Mouse (Mus musculus): ENCODE measurements at regions not wholly inside any gene's neighbourhood (a gene's known extent, or its start where the extent isn't known, plus 50 kb on each side); places are given as distances from the start of the nearest gene placed in this dataset.

GRCm38 (mm10) chr5:64651407-64651806, 151.8 kb upstream of the Klf3 start:
- DNase-seq (ENCODE audit: low spot score in 2 of 2), result no peak

DNA sequence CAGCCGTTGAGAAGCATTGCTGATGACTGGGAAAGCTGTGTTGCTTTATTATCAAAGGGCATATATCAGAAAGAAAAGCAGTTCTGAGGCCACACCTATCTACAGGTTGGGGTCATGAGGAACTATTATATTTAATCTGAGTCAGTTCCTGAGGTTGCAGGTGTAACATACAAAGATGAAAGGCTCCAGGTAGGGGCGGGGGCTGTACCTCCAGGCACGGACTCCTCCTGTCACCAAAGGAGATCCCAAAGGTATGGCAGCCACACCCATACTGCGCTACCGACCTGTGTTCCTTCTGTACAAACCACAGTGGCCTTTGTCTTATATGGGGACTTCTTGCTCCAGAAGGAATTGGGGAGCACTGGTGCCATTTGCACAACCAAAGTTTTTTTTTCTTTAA, 149.4 kb upstream of the Klf3 start:
- no peak for DNase-seq (ENCODE audit: low spot score in 2 of 2)

- DNase-seq (ENCODE audit: low spot score in 2 of 2), result no peak
These were observed 147.9 kb upstream of the Klf3 start for GRCm38 (mm10) chr5:64655286-64655685.

DNA sequence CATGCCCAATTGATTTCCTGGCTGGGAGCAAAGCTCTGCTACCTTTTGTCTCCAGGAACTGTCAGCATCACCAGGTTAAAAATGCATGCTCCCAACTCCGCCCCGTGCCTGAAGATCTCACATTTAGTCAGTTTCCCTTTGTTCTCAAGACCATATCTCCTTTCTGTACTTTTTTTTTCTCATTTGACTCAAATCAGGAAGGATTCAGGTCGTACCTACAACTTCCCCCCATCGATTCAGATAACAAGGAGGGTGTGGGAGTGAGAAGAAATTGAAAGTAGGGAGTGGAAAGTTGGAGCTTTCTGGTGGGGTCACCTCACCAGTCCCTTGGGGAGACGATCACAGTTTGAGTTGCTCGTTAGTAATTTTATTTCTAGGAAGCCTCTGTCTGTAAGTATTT, 141.2 kb upstream of the Klf3 start:
- DNase-seq (ENCODE audit: low spot score in 2 of 2), result no peak

DNA sequence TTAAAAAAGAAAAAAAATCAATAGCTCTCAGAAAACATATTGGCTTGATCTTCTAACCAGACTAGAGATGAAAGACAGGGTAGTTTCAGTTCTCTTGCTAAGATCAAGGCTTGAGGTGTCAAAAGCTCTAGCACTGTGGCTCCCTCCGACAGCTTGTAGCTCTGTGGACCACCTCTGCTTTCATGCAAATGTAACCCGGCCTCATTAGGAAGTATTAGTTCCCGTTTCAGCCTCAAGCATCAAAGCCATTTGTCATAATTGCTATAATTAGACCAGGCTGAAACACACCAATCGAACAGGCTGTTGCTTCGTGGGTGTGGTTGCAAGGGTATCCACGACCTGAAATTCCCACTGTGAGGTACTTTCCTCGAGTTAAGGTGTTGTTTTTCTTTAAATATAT, 140.7 kb upstream of the Klf3 start:
- DNase-seq (ENCODE audit: low spot score in 2 of 2), result no peak

GRCm38 (mm10) chr5:64663766-64664165, 139.4 kb upstream of the Klf3 start:
- no peak for DNase-seq (ENCODE audit: low spot score in 2 of 2)

DNA sequence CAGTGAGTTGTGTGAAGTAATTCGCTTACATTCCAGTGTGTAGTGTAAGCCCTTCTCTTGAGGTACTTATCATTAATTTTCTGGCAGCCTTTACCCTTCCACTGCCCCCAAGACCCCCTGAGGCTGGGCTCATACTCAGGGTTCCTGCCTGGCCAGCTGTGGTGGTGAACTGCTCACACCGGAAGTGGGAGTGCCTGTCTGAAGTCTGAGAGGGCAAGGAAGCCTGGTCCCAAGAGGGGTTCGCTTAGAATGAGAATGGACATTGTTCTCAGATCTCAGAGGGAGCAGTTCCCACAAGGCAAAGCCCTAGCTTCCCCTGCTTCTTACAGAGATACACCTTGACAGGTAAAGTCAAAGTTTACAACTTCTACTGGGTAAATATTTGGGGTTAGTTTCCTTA, 138.1 kb upstream of the Klf3 start:
- DNase-seq (ENCODE audit: low spot score in 2 of 2), result no peak

DNA sequence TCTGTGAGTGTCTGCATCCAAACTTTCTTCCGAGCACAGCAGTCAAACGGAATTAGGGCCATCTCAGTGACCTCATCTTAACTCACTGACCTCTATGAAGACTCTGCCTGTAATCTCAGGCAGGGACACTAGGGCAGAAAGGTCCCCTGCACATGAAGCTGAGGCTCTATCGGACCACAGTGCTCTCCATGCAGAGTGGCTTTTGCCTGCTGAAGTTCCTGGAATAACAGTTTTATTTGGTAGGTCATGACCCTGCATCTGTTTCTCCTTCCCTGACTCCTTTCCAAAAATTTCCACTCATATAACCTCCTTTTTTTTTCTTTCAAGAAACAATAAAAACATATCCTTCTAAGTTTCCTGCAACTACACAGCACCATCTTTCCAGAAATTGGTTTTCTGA, 136.9 kb upstream of the Klf3 start:
- no peak for DNase-seq (ENCODE audit: low spot score in 2 of 2)

GRCm38 (mm10) chr5:64667053-64667452, 136.1 kb upstream of the Klf3 start:
- no peak for DNase-seq (ENCODE audit: low spot score in 2 of 2)

DNA sequence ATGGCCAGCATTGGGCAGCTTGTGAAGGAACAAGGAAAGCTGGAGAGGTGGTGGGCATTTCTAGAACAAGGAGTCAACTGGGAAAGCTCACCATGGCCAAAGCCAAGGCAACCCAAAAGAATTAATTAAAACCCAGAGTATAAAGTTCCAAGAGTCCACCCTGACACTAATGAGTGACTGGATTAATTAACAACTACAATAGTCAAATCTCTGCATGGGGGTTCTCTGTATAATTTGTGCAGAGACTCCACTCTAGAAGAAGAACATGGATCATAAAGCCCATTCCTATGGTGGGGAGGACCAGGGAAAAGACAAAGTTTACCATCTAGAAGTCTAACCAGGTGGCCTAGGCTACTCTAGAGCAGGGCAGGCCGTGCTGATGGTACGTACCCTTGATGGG, 129.3 kb upstream of the Klf3 start:
- DNase-seq (ENCODE audit: low spot score in 2 of 2), result no peak

DNA sequence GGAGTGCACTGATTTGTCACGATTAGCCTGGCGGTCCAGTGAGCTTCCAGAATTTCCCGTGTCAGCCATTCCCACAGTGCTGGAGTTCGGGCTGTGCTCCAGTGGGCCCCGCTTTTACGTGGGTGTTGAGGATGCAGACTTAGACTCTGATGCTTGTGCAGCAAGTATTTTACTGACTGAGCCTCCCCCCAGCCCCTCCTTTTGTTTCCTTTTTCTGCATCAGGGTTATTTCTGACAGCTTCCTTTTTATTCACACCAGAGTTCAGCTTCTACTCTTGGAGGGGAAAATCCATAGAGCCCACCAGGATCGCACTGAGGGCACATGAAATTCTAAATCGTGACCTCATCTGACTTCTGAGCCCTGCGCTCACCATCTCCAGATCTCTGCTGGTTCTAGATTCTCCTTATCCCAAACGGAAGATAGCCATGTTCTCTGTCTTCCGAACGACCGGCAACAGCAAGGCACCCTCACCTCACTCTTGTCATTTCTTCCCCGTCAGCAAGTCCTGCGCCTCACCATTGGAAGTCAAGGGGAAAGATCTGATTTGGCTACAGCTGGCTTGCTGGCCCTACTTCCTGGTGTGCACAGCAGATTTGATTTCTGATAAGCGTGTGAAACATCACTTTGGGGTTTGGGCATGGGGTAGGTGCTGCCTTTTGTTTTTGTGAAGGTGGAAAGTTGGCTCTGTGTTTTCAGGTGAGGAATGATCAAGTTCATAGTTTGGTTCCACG, 126.8 kb upstream of the Klf3 start:
- DNase-seq (ENCODE audit: low spot score in 2 of 2), result no peak

- no peak for DNase-seq (ENCODE audit: low spot score in 2 of 2)
These were observed 126.1 kb upstream of the Klf3 start for GRCm38 (mm10) chr5:64676946-64677588.

- DNase-seq (ENCODE audit: low spot score in 2 of 2), result no peak
These were observed 124.5 kb upstream of the Klf3 start for GRCm38 (mm10) chr5:64678706-64679105.

DNA sequence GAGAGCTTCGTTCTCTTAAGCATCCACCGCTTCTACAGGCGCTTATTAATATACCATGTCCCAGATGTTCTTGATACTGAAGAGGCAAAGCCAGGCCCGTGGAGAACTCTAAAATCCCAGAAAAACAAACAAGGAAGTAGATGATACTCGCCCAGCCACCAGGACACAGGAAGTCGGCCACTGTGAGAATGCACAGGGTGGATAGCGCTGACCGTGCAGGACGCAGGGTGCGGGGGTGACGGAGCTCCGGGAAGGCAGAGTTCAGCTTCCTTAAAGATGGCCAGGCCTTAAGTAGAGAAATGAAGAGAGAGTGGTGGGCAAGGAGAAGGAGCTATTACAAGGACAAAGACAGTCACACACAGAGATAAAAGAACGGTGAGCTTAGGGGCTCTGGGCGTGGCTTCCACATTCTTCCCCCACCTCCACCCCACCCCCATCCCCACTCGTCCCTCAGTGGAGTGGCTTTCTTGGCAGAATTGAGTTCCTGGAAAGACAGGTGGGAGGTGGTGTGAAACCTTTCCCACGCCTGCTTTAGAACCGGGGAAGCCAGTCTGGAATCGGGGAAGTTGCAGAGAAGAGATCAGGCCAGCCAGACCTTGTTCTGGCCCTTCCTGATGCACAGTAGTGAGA, 123.1 kb upstream of the Klf3 start:
- no peak for DNase-seq (ENCODE audit: low spot score in 2 of 2)

DNA sequence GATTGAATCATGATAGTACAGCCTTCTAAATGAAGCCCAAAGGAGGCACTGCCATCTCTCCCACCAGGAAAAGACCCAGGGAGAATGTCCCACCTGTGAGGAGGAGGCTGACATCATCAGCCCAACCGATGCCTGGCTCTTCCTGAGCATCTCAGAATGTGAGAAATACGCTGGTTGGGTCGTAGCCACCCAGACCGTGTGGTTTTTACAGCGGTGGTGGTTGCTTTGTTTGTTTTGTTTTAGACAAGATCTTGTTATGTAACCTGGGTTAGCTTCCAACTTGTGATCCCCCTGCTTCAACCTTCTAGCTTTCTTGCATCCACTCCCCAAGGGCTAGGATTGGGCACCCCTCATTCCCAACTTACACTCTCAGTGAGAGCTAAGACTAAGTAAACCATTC, 122.0 kb upstream of the Klf3 start:
- DNase-seq (ENCODE audit: low spot score in 2 of 2), result no peak

GRCm38 (mm10) chr5:64682326-64682845, 120.8 kb upstream of the Klf3 start:
- no peak for DNase-seq (ENCODE audit: low spot score in 2 of 2)

- no peak for DNase-seq (ENCODE audit: low spot score in 2 of 2)
These were observed 119.8 kb upstream of the Klf3 start for GRCm38 (mm10) chr5:64683419-64683818.

GRCm38 (mm10) chr5:64684275-64684674, 118.9 kb upstream of the Klf3 start:
- no peak for DNase-seq (ENCODE audit: low spot score in 2 of 2)

DNA sequence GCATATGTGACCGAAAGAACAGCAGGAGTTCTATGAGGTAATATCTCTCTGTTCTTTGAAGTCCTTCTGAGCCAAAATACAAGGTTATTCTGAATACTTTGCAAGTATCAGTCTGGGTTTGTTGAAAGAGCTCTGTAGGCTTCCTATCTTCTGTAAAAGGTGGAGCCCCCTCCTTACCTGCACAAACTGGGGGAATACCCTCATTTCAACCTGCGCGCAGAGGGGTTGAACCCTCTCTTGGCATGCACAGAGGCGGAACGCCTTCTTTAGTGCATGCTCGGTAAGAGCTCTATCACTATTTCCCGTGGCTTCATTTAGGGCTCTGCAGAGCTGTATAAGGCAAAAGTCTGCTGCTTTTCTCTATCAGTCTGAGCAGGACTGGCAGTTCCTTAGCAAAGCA, 113.0 kb upstream of the Klf3 start:
- DNase-seq (ENCODE audit: low spot score in 2 of 2), result no peak

- no peak for DNase-seq (ENCODE audit: low spot score in 2 of 2)
These were observed 111.6 kb upstream of the Klf3 start for GRCm38 (mm10) chr5:64691406-64692100.

GRCm38 (mm10) chr5:64692335-64692734, 110.9 kb upstream of the Klf3 start:
- DNase-seq (ENCODE audit: low spot score in 2 of 2), result no peak

- DNase-seq (ENCODE audit: low spot score in 2 of 2), result no peak
These were observed 109.6 kb upstream of the Klf3 start for GRCm38 (mm10) chr5:64693616-64694015.

Measured in frontal cortex, postnatal 25 days (tissue).